Mouse (Mus musculus): ENCODE measurements around the gene Ndufs5. TPM values are rescaled to one million over a fixed set of nuclear protein-coding genes. Genes with fewer than 3 reads are reported as not detected.

Gene Ndufs5
- polyA plus RNA-seq, 1 experiment from 2014 or later: 321 TPM

DNA sequence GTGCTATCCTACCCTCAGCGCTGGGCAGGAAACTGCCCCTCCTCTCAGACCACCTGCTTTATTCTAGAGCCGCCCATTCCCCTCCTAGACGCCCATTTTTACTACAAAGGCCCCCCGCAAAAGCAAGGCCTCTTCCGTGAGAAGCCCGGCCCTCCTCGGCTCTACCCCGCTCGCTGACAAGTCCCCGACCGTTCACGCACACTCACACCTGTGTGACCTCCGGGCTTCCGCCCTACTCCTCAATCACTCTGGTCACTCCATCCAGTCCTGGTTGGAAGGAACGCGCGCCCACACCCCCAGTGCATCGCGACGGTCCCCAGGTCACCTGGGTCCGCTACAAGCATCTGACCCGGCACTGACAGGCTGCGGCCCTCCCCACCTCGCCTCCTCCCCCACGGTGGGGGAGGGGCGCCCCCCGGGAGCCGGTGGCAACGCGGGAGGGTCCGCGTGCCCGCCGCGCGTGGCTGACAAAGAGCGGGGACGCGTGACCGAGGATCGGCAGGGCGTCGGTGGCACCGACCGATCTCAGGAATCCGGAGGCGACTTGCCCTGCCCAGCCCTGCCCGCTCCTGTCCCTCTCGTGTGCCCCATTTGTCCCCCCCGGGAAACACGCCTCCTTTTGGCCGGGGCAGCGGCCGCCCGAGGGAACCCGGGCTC, 31.5 kb downstream of the Ndufs5 start:
- Histone ChIP-seq H3K9me3 (no peaks in the 10 kb centered on the region), H3K9ac (peak overlapping the region; percentile 52), H3K36me3 (no peaks in the 10 kb centered on the region), H3K27me3 (replicated peaks) (peaks cover 16% of the 10 kb centered on the region; the same call in 1 of the 2 replicates), H3K4me2 (peak overlapping the region; percentile 100), H3K27ac (no peak overlapping the region), H3K4me1 (peaks cover 9% of the 10 kb centered on the region), H3K4me3 (replicated peaks) (peak overlapping the region; percentile 76)
- WGBS: 1% methylated on average over 53 of the region's 56 CpGs
- ATAC-seq (ENCODE audit: insufficient read depth, low FRiP score, low read depth): no peak

DNA sequence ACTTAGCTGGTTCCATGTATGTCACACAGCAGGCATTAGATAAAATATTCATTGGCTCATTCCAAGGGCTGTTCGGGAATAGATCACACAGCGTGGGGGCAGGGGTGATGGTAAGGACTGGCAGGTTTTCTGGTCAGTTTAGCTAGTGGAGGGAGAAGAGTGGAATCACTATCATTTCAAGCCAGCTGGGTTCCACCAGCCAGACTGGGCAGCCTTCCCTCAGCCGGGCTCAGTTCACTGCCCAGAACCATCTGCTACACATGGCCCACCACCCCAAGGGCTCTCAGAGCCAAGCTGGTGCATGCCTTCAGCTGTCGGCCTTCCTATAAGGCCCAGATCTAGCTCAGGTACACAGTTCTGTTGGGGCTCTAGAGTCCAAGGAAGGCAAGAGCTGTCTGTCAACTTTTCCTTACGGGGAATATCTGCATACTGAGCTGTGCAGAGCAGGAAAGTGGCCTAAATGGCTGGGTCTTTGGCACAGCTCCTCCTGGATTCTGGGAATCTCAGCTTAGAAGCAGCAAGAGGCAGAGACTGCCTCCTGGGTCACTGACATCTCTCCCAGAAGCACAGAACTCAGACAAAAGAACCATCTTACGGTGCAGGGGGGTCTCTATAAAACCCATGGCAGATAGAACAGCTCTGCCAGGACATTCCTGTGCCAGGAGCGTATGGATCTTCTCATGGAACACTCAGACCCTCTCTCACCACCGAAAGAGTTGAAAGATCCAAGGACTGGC, 32.3 kb downstream of the Ndufs5 start:
- WGBS: 63% methylated on average over 8 of the region's 8 CpGs
- no peak for ATAC-seq (ENCODE audit: insufficient read depth, low FRiP score, low read depth)
- no peak overlapping the region for H3K9ac ChIP-seq

DNA sequence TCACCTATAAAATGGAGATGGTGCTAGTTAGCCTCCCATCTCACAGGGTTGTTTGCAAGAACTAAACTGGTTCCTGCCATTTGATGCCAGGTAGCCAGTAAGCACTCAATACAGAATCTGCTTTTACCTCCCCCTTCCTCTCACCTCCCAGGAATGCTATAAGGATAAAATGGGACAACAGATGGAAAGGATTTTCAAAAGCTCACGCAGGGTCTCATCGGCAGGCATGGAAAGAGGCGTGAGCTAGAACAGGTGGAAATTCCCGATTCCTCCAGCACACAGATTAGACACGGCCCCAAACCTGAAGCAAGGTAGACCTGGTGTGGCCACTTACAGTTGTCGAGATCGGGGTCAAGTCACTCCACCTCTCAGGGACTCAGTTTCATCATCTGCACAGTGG, 33.0 kb downstream of the Ndufs5 start:
- ATAC-seq (ENCODE audit: insufficient read depth, low FRiP score, low read depth): no peak
- no peak overlapping the region for H3K4me2 ChIP-seq
- WGBS: 83% methylated on average over 7 of the region's 7 CpGs
- no peaks in the 10 kb centered on the region for H3K9me3 ChIP-seq
- H3K36me3 ChIP-seq: no peaks in the 10 kb centered on the region
- H3K27me3 ChIP-seq (replicated peaks): peaks cover 16% of the 10 kb centered on the region; the same call in 1 of the 2 replicates
- no peak overlapping the region for H3K9ac ChIP-seq
- H3K27ac ChIP-seq: no peak overlapping the region
- no peak overlapping the region for H3K4me3 ChIP-seq (replicated peaks)
- peaks cover 9% of the 10 kb centered on the region for H3K4me1 ChIP-seq

More for the DNA sequence above, 32.3 kb downstream of the Ndufs5 start:
- H3K9me3 ChIP-seq: no peaks in the 10 kb centered on the region
- H3K4me2 ChIP-seq: peak overlapping the region; percentile 100
- peaks cover 9% of the 10 kb centered on the region for H3K4me1 ChIP-seq
- H3K4me3 ChIP-seq (replicated peaks): peak overlapping the region; percentile 76
- H3K27ac ChIP-seq: no peak overlapping the region
- H3K36me3 ChIP-seq: no peaks in the 10 kb centered on the region
- H3K27me3 ChIP-seq (replicated peaks): peaks cover 16% of the 10 kb centered on the region; the same call in 1 of the 2 replicates

DNA sequence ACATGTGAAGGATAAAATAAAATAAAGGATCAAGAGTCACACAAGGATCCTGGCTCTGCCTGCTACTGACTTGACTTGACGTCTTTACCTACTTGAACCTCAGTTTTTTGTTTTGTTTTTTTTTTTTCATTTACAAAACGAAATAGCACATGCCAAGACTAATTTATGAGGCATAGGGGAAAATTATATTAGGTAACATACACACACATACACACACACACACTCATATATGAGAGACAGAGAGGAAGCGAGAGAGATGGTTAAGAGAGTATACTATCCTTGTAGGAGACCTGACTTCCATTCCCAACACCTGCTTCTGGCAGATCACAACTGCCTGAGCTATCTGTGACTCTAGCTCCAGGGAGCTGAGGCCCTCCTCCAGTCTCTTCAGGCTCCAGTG, 33.7 kb downstream of the Ndufs5 start, which contains the start of gene Macf1:
Gene Macf1 (minus strand): TSS at position 101 of the 400 bp plus-strand sequence.
- H3K4me1 ChIP-seq: peaks cover 9% of the 10 kb centered on the region
- no peaks in the 10 kb centered on the region for H3K36me3 ChIP-seq
- 76% methylated on average over 3 of the region's 3 CpGs for WGBS
- H3K27me3 ChIP-seq (replicated peaks): peaks cover 16% of the 10 kb centered on the region; the same call in 1 of the 2 replicates
- H3K27ac ChIP-seq: no peak within 1 kb of the TSS
- no peaks in the 10 kb centered on the region for H3K9me3 ChIP-seq
- no peak within 1 kb of the TSS for H3K9ac ChIP-seq
- H3K4me2 ChIP-seq: no peak within 1 kb of the TSS
- H3K4me3 ChIP-seq (replicated peaks): no peak within 1 kb of the TSS
- no peak for ATAC-seq (ENCODE audit: insufficient read depth, low FRiP score, low read depth)

DNA sequence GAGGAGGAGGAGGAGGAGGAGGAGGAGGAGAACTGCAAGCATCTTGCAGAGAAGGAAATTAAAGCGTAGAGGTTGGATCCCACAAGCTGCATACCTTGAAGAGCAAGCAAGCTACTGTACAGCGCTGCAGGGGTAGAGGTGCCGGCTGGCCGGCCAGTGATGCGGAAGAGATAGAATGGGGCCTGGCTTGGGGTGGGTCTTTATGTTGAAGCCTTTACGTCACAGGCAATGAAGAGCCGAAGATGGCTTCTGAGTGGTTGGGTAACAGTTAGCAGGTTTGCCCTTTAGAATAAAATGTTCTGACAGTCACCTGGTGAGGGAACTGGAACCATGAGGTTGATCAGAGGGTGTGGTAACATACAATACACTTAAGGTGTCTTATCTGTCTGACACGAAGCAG, 35.7 kb downstream of the Ndufs5 start:
- no peak for ATAC-seq (ENCODE audit: insufficient read depth, low FRiP score, low read depth)
- no peaks in the 10 kb centered on the region for H3K36me3 ChIP-seq
- no peak overlapping the region for H3K9ac ChIP-seq
- no peak overlapping the region for H3K27ac ChIP-seq
- H3K9me3 ChIP-seq: no peaks in the 10 kb centered on the region
- peaks cover 16% of the 10 kb centered on the region; the same call in 1 of the 2 replicates for H3K27me3 ChIP-seq (replicated peaks)
- 91% methylated on average over 8 of the region's 8 CpGs for WGBS
- H3K4me2 ChIP-seq: no peak overlapping the region
- H3K4me1 ChIP-seq: peaks cover 6% of the 10 kb centered on the region
- H3K4me3 ChIP-seq (replicated peaks): no peak overlapping the region

DNA sequence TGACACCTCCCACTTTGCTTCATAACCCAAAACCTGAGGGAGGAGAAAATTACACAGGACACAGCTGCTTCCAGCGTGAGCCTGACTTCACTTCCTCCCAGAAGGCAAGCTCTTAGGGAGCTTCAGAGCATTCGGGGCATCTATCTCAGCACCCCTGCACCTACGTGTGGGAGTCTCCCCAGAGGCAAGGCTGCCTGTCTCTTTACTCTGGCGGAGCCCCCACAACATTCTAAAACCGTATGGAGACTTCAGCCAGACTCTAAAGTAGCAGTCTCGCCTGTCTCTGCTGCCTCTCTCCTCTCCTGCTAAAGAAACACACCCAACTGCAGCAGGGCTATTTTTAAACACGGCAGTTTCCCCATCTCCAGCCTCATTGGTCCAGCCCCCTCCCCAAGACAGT, 37.0 kb downstream of the Ndufs5 start:
- Histone ChIP-seq H3K4me3 (replicated peaks) (no peak overlapping the region), H3K36me3 (no peaks in the 10 kb centered on the region), H3K27me3 (replicated peaks) (peaks cover 10% of the 10 kb centered on the region; the same call in 1 of the 2 replicates), H3K4me2 (no peak overlapping the region), H3K9ac (no peak overlapping the region), H3K4me1 (no peaks in the 10 kb centered on the region; the same call in 1 of the 2 replicates), H3K27ac (no peak overlapping the region), H3K9me3 (no peaks in the 10 kb centered on the region)
- 0 out of 2 replicates have a peak, but pooled peaks have one; percentile 41 for ATAC-seq (ENCODE audit: insufficient read depth, low FRiP score, low read depth)
- 38% methylated on average over 7 of the region's 7 CpGs for WGBS

DNA sequence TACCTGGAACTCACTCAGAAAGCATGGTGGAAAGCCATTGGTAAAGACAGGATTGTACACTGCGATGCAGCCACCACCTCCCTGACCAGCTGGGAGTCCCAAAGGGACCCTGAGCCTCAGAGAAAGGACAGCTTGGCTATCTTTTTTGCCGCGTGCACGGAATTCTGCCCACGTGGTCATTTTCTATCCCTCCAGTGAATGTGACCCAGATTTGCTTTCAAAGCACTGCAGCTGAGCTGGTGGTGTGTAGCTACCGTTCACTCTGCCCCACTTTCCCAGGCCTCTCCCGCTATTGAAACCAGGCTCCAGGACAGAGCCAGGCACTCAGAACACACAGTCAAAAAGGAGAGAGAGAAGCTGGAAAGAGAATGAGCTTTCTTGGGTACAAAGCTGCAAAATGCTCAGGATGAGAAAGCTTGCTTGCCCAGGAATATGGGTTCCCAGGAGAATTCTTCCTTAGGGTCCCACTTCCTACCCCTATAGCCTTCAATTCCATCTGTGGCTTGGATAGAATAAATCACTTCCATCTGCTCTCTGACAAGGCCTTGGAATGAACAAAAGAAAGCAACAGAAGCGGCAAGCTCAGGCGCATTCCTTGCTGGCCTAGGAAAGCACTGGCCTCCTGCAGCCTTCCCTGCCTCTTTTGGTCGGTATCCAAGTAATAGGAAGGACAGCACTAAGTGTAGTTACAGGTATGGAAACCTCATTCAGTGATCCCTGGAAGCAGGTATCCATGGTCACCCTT, 40.8 kb downstream of the Ndufs5 start:
- Histone ChIP-seq H3K4me2 (no peak overlapping the region), H3K36me3 (no peaks in the 10 kb centered on the region), H3K4me3 (replicated peaks) (no peak overlapping the region), H3K27me3 (replicated peaks) (no peaks in the 10 kb centered on the region), H3K27ac (no peak overlapping the region), H3K9me3 (no peaks in the 10 kb centered on the region), H3K4me1 (no peaks in the 10 kb centered on the region; the same call in 1 of the 2 replicates), H3K9ac (no peak overlapping the region)
- no peak for ATAC-seq (ENCODE audit: insufficient read depth, low FRiP score, low read depth)
- 63% methylated on average over 10 of the region's 10 CpGs for WGBS

DNA sequence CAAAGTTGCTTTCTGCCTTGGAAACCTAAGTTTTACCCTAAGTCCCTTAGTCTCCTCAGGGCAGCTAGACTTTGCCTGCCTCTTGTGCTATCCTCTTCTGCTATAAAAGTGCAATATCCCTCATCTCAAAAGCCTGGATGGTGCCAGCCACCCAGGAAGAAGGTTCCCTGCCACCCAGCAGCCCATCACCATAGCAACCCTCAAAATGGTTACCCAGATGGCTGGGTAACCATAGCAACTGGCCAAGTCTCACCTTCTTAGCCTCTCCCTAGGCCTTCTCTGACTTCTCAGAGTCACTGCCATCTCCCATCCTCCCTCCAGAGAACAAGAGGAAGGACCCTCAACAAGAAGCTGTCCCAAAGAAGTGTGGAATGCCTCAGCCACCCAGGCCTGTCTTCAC, 47.4 kb downstream of the Ndufs5 start:
- H3K4me2 ChIP-seq: no peak overlapping the region
- H3K36me3 ChIP-seq: no peaks in the 10 kb centered on the region
- no peaks in the 10 kb centered on the region for H3K9me3 ChIP-seq
- no peaks in the 10 kb centered on the region for H3K27me3 ChIP-seq (replicated peaks)
- H3K27ac ChIP-seq: no peak overlapping the region
- peaks cover 6% of the 10 kb centered on the region for H3K4me1 ChIP-seq
- no peak overlapping the region for H3K4me3 ChIP-seq (replicated peaks)
- H3K9ac ChIP-seq: no peak overlapping the region
- no peak for ATAC-seq (ENCODE audit: insufficient read depth, low FRiP score, low read depth)

DNA sequence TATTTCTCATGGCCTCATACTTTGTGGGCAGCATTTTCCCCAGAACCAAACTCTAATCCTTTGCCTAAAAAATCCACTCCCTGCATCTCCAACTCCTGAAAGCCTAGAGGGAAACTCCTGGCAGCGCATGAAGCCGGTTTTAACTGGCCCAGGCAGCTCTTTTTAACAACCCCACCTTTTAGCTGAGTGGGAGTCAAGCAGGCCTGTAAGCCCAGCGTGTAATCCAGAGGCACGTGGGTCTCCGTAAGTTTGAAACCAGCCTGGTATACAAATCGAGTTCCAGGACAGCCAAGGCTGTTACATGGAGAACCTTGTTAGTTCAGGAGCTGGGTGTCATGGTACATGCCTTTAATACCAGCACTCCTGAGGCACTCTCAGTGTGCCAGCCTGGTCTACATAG, 48.3 kb downstream of the Ndufs5 start:
- ATAC-seq (ENCODE audit: insufficient read depth, low FRiP score, low read depth): no peak
- 75% methylated on average over 6 of the region's 6 CpGs for WGBS
- Histone ChIP-seq H3K36me3 (no peaks in the 10 kb centered on the region), H3K27me3 (replicated peaks) (no peaks in the 10 kb centered on the region), H3K9me3 (no peaks in the 10 kb centered on the region), H3K4me1 (peaks cover 10% of the 10 kb centered on the region), H3K4me3 (replicated peaks) (no peak overlapping the region), H3K4me2 (no peak overlapping the region), H3K9ac (no peak overlapping the region), H3K27ac (no peak overlapping the region)

DNA sequence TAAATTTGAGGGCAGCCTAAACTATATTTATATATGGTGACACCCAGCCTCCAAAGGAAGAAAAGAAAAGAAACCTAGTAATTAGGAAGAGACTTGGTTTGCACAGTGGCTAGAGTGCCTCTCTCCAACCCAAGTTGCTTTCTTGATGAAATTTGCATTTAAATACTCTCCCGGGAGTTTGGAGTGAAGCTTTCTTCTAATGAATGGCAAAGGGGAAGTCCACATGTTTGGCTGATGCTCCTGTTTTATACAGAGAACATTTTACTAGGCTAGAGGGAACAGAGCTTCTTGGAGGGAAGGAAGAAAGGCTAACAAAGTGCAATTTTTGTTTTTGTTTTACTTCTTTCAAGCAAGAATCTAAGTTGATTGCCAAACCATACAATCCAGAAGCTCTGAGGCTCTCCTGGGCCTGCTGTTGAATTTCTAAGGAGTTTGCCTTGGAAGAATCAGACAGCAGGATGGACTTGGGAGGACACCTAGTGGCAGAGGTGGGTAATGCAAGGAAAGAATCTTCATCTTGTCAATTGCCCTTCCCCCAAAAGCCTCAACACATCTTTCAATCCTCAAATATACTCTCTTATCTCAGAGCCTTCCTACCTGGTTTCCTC, 50.6 kb downstream of the Ndufs5 start:
- no peaks in the 10 kb centered on the region for H3K36me3 ChIP-seq
- H3K9ac ChIP-seq: no peak overlapping the region
- H3K4me3 ChIP-seq (replicated peaks): no peak overlapping the region
- H3K9me3 ChIP-seq: no peaks in the 10 kb centered on the region
- WGBS: 40% methylated on average over 1 of the region's 1 CpGs
- no peak overlapping the region for H3K27ac ChIP-seq
- no peak for ATAC-seq (ENCODE audit: insufficient read depth, low FRiP score, low read depth)
- H3K4me2 ChIP-seq: no peak overlapping the region
- peaks cover 20% of the 10 kb centered on the region for H3K4me1 ChIP-seq
- no peaks in the 10 kb centered on the region for H3K27me3 ChIP-seq (replicated peaks)

DNA sequence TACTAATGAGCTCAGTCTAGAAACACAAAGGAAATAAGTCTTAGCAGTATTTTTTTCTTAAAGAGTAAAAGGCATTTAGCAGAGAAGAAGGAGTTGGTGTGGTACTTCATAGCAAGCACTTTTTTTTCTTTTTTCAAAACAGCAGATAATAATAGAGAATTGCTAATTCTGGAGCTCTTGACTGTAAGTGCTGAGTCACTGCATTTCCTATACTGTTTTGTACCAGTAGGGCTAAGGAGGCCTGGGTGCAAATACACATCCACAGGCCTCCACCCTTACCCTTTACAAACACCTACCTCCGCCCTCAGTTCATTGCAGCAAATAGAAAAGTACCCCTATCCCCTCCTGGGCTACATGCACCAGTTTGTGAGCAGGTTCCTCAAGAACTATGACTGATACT, 51.5 kb downstream of the Ndufs5 start:
- 0 out of 2 replicates have a peak overlapping the region, but pooled peaks have one; percentile 13 for H3K27ac ChIP-seq
- WGBS: 84% methylated on average over 1 of the region's 1 CpGs
- H3K9me3 ChIP-seq: no peaks in the 10 kb centered on the region
- H3K4me3 ChIP-seq (replicated peaks): no peak overlapping the region
- ATAC-seq (ENCODE audit: insufficient read depth, low FRiP score, low read depth): no peak
- no peak overlapping the region for H3K9ac ChIP-seq
- peaks cover 27% of the 10 kb centered on the region for H3K4me1 ChIP-seq
- H3K4me2 ChIP-seq: no peak overlapping the region
- no peaks in the 10 kb centered on the region for H3K36me3 ChIP-seq
- H3K27me3 ChIP-seq (replicated peaks): no peaks in the 10 kb centered on the region
